Mouse (Mus musculus): ENCODE measurements around the gene Zfp651.
A peak's percentile ranks its signal among the peaks of the same experiment; 100 is the strongest.

Zfp651 gene

GRCm38 (mm10) chr9:121759091-121760081, at the start of gene Zfp651:
Zfp651 (plus strand) TSS chr9:121759330.
- DNase-seq (ENCODE audit: low spot score in 2 of 2) = peak in 1 of 2 experiments; percentile 72

GRCm38 (mm10) chr9:121709898-121710583, 49.1 kb upstream of the Zfp651 start, which contains the start of gene Ss18l2:
Ss18l2 (plus strand) TSS chr9:121710329.
- peak; percentile 95 to 97 for DNase-seq (ENCODE audit: low spot score in 2 of 2)

GRCm38 (mm10) chr9:121710584-121710975, 48.5 kb upstream of the Zfp651 start:
- no peak for DNase-seq (ENCODE audit: low spot score in 2 of 2)

GRCm38 (mm10) chr9:121717048-121717447, 42.1 kb upstream of the Zfp651 start:
- DNase-seq (ENCODE audit: low spot score in 2 of 2) = no peak

GRCm38 (mm10) chr9:121718070-121718705, 40.9 kb upstream of the Zfp651 start:
- no peak for DNase-seq (ENCODE audit: low spot score in 2 of 2)

- DNase-seq (ENCODE audit: low spot score in 2 of 2) = peak; percentile 97 to 98
Observed at GRCm38 (mm10) chr9:121718792-121719318, 40.3 kb upstream of the Zfp651 start, which contains the start of gene Nktr. Nktr (plus strand) TSS chr9:121719169.

- DNase-seq (ENCODE audit: low spot score in 2 of 2) = no peak
Observed at GRCm38 (mm10) chr9:121719347-121720331, 39.5 kb upstream of the Zfp651 start.

- DNase-seq (ENCODE audit: low spot score in 2 of 2) = no peak
Observed at GRCm38 (mm10) chr9:121740490-121740889, 18.6 kb upstream of the Zfp651 start.

GRCm38 (mm10) chr9:121741168-121741567, 18.0 kb upstream of the Zfp651 start:
- DNase-seq (ENCODE audit: low spot score in 2 of 2) = no peak

GRCm38 (mm10) chr9:121744051-121744450, 15.1 kb upstream of the Zfp651 start:
- DNase-seq (ENCODE audit: low spot score in 2 of 2) = no peak

GRCm38 (mm10) chr9:121752774-121753173, 6.4 kb upstream of the Zfp651 start:
- DNase-seq (ENCODE audit: low spot score in 2 of 2) = peak in 1 of 2 experiments; percentile 5

- DNase-seq (ENCODE audit: low spot score in 2 of 2) = no peak
Observed at GRCm38 (mm10) chr9:121754624-121755023, 4.5 kb upstream of the Zfp651 start.

- no peak for DNase-seq (ENCODE audit: low spot score in 2 of 2)
Observed at GRCm38 (mm10) chr9:121756785-121757184, 2.3 kb upstream of the Zfp651 start.

GRCm38 (mm10) chr9:121757432-121757831, 1.7 kb upstream of the Zfp651 start:
- DNase-seq (ENCODE audit: low spot score in 2 of 2) = no peak

- no peak for DNase-seq (ENCODE audit: low spot score in 2 of 2)
Observed at GRCm38 (mm10) chr9:121757835-121758814, 1.0 kb upstream of the Zfp651 start.

GRCm38 (mm10) chr9:121760271-121761090, 1.4 kb downstream of the Zfp651 start:
- DNase-seq (ENCODE audit: low spot score in 2 of 2) = no peak

- no peak for DNase-seq (ENCODE audit: low spot score in 2 of 2)
Observed at GRCm38 (mm10) chr9:121761091-121761665, 2.0 kb downstream of the Zfp651 start.

GRCm38 (mm10) chr9:121761787-121762186, 2.7 kb downstream of the Zfp651 start:
- no peak for DNase-seq (ENCODE audit: low spot score in 2 of 2)
